Mouse (Mus musculus) liver, postnatal 0 days (tissue): Measurements from ENCODE around the gene Nf1. TPM values are rescaled to one million over a fixed set of nuclear protein-coding genes. Genes with fewer than 3 reads are reported as not detected.
A peak's percentile ranks its signal among the peaks of the same experiment; 100 is the strongest.
"Not testable (repeated sequence)": the region's sequence is repeated elsewhere in the genome, so short reads cannot be mapped to it uniquely, and the experiment has no call there.

Experiments used
- ATAC-seq: fragments of 200-750 bp; cut with Nextera tagmentation; 2 replicates; pipeline ENCODE4 v1.8.0; 2017; ENCODE audit warnings: mild to moderate bottlenecking, moderate library complexity
- DNase-seq: peaks from one replicate; pipeline ENCODE4 v3.0.0-alpha.2; 2016
- H3K27ac ChIP-seq: fragments of 300-500 bp; sonication (generic); 2 replicates; pipeline ENCODE4 v1.5.1; 2014; ENCODE audit warnings: antibody characterized with exemption, moderate library complexity, mild to moderate bottlenecking, low read depth
- H3K27me3 ChIP-seq: fragments of 300-500 bp; sonication (generic); 2 replicates; pipeline ENCODE4 v1.6.1; 2014; ENCODE audit warnings: low read length, control low read depth, mixed read lengths; ENCODE audit not compliant: insufficient read depth
- H3K36me3 ChIP-seq: fragments of 300-500 bp; sonication (generic); replicated peaks from 2 replicates; pipeline ENCODE4 v1.6.1; 2014; ENCODE audit warnings: mild to moderate bottlenecking, control low read depth, low read length, moderate library complexity, mixed read lengths; ENCODE audit not compliant: insufficient read depth
- H3K4me1 ChIP-seq: fragments of 300-500 bp; sonication (generic); 2 replicates; pipeline ENCODE4 v1.6.1; 2014; ENCODE audit warnings: antibody characterized with exemption, mild to moderate bottlenecking, control low read depth; ENCODE audit not compliant: insufficient read depth
- H3K4me2 ChIP-seq: fragments of 300-500 bp; sonication (generic); 2 replicates; pipeline ENCODE4 v1.6.1; 2014; ENCODE audit warnings: low read depth, mild to moderate bottlenecking, low read length, moderate library complexity, mixed read lengths
- H3K4me3 ChIP-seq: fragments of 300-500 bp; sonication (generic); 2 replicates; pipeline ENCODE4 v1.5.1; 2014; ENCODE audit warnings: low read depth, low read length
- H3K9ac ChIP-seq: fragments of 300-500 bp; sonication (generic); replicated peaks from 2 replicates; pipeline ENCODE4 v1.6.1; 2014; ENCODE audit warnings: mild to moderate bottlenecking, moderate library complexity
- H3K9me3 ChIP-seq: fragments of 300-500 bp; sonication (generic); 2 replicates; pipeline ENCODE4 v1.6.1; 2016; ENCODE audit warnings: mild to moderate bottlenecking, control low read depth, low read length, mixed read lengths
- CTCF ChIP-seq: sonication (generic); IDR thresholded peaks from 2 replicates; pipeline ENCODE4 v1.5.1; 2016; ENCODE audit warnings: antibody characterized with exemption, low read depth
- EP300 ChIP-seq: IDR thresholded peaks from 2 replicates; pipeline ENCODE4 v1.6.1; 2016; ENCODE audit warnings: antibody characterized with exemption, low read depth, mild to moderate bottlenecking
- WGBS: fragments of 180-500 bp; shearing (Covaris S2); extraction: QIAGEN DNeasy Blood & Tissue Kit; methylation state at CpG from one replicate; pipeline ENCODE4 v1.1.7; 2014; ENCODE audit not compliant: insufficient replicate concordance; 5-methylcytosine and 5-hydroxymethylcytosine counted together
- polyA plus RNA-seq: library from polyadenylated mRNA; unstranded; fragments of >200 nt; fragmentation: Nextera tagmentation; extraction: Ambion mirVana; gene quantifications from 2 replicates; pipeline ENCODE4 v1.2.1, GENCODE M21; 2015

The Nf1 gene
- polyA plus RNA-seq, 1 experiment from 2014 or later: 2.7 TPM

GRCm38 (mm10) chr11:79296856-79297491 lies 42.5 kb upstream of the Nf1 start, which contains the start of gene Gm9964:
Gene Gm9964, minus strand, starts transcription at chr11:79296906.
- Histone ChIP-seq H3K4me2 (no peak within 1 kb of the TSS), H3K9ac (no peak within 1 kb of the TSS), H3K9me3 (no peaks in the 10 kb centered on the region), H3K27ac (no peak within 1 kb of the TSS; the same call in 1 of the 2 replicates), H3K27me3 (no peaks in the 10 kb centered on the region), H3K4me3 (no peak within 1 kb of the TSS), H3K36me3 (no peaks in the 10 kb centered on the region), H3K4me1 (no peaks in the 10 kb centered on the region)
- TF ChIP-seq CTCF (no peak), EP300 (no peak)
- ATAC-seq: no peak
- no peak for DNase-seq
- 50% methylated on average over 5 of the region's 5 CpGs for WGBS

DNA sequence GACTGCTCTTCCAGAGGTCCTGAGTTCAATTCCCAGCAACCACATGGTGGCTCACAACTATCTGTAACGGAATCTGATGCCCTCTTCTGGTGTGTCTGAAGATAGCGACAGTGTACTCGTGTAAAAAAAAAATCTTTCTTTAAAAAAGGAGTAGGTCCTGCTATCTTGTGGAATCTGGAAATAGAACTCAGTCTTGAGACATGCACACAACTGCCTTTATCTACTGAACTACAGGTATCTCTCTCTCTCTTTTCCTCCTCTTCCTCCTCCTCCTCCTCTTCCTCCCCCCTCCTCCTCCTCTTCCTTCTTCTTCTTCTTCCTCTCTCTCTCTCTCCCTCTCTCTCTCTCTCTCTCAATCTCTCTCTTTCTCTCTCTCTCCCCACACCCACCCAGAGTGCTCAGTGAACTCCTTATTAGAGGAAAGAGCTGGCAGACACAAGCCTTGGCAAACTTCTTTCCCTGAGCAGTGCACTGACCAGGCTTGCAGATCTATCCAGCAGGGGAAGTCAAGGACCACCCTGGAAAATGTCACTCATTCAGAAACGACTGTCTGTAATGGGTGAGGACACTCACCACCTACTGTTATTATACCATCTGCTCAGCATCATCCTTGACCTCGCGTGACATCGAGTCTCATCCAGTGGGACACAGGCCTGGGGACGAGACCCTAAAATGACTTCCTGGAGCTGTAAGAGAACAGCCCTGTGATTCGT lies 39.6 kb upstream of the Nf1 start:
- no peaks in the 10 kb centered on the region for H3K36me3 ChIP-seq
- DNase-seq (no peak), ATAC-seq (no peak)
- H3K27me3 ChIP-seq: no peaks in the 10 kb centered on the region
- no peak for TF ChIP-seq EP300
- TF ChIP-seq CTCF: peak; percentile 46
- H3K27ac ChIP-seq: no peak overlapping the region
- 68% methylated on average over 9 of the region's 9 CpGs for WGBS
- H3K4me3 ChIP-seq: no peak overlapping the region
- H3K4me2 ChIP-seq: no peak overlapping the region
- H3K9me3 ChIP-seq: no peaks in the 10 kb centered on the region
- no peaks in the 10 kb centered on the region for H3K4me1 ChIP-seq
- H3K9ac ChIP-seq: no peak overlapping the region

DNA sequence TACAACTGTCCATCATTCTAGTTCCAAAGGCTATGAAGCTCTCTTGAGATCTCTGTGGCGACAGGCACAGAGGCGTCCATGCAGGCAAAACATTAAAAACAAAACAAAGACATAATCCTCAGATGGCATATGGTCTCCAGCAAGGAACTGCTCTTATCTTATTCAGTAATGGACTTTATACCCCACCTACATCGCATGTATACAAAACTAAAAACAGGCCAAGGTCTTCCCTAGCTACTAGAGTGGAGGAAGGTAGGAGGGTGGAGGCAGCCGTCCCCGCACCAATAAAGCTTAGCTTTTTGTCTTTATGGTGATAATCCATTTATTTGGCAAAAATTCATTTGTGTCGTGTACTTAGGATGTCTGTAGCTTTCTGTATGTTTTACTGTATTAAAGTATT lies 36.4 kb upstream of the Nf1 start:
- Histone ChIP-seq H3K27me3 (no peaks in the 10 kb centered on the region), H3K9me3 (no peaks in the 10 kb centered on the region), H3K27ac (no peak overlapping the region), H3K4me2 (no peak overlapping the region), H3K4me3 (no peak overlapping the region), H3K9ac (no peak overlapping the region), H3K36me3 (no peaks in the 10 kb centered on the region), H3K4me1 (peaks cover 15% of the 10 kb centered on the region)
- DNase-seq (no peak), ATAC-seq (no peak)
- TF ChIP-seq CTCF (no peak), EP300 (no peak)
- 73% methylated on average over 6 of the region's 6 CpGs for WGBS

GRCm38 (mm10) chr11:79304245-79304644 lies 35.2 kb upstream of the Nf1 start:
- peaks cover 18% of the 10 kb centered on the region for H3K4me1 ChIP-seq
- not testable (repeated sequence) for H3K36me3 ChIP-seq, DNase-seq, ATAC-seq, H3K9ac ChIP-seq, H3K4me2 ChIP-seq, H3K9me3 ChIP-seq, H3K27me3 ChIP-seq, H3K4me3 ChIP-seq, H3K27ac ChIP-seq
- 83% methylated on average over 4 of the region's 4 CpGs for WGBS

- no peak overlapping the region for H3K4me3 ChIP-seq
- H3K27me3 ChIP-seq: no peaks in the 10 kb centered on the region
- H3K9me3 ChIP-seq: no peaks in the 10 kb centered on the region
- TF ChIP-seq CTCF: no peak
- TF ChIP-seq EP300: no peak
- peaks cover 18% of the 10 kb centered on the region for H3K4me1 ChIP-seq
- H3K9ac ChIP-seq: no peak overlapping the region
- ATAC-seq: peak; percentile 33; the same call in 1 of the 2 replicates
- peak overlapping the region; percentile 74 for H3K27ac ChIP-seq
- WGBS: 39% methylated on average over 9 of the region's 9 CpGs
- no peaks in the 10 kb centered on the region for H3K36me3 ChIP-seq
- no peak for DNase-seq
- 0 out of 2 replicates have a peak overlapping the region, but pooled peaks have one; percentile 4 for H3K4me2 ChIP-seq
Observed at GRCm38 (mm10) chr11:79305697-79306340, 33.7 kb upstream of the Nf1 start.

DNA sequence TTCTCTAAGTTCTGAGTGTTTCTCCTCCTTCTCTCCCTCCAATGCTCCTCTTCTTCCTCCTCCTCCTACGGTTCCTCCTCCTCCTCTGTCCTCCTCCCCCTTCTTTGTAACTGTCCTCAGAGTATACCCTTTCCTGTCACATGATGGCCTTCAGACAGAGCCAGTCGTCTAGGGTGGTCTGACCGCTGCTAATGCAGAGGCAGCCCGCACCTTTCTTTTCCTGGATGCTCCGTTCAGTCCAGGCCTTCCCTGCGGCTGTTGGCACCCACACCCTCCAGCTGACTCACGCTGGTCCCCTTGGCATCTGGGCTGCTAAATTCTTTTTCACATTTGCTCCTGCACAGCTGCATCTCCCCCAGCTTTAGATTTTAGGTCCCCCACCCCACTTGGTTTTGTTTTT lies 33.0 kb upstream of the Nf1 start:
- Histone ChIP-seq H3K36me3 (no peaks in the 10 kb centered on the region), H3K27me3 (no peaks in the 10 kb centered on the region), H3K4me3 (no peak overlapping the region), H3K9ac (peak overlapping the region; percentile 30; the same call in 1 of the 2 replicates), H3K4me1 (peaks cover 18% of the 10 kb centered on the region), H3K4me2 (peak overlapping the region; percentile 23), H3K9me3 (no peaks in the 10 kb centered on the region), H3K27ac (peak overlapping the region; percentile 74)
- DNase-seq (no peak), ATAC-seq (peak; percentile 28; the same call in 1 of the 2 replicates)
- TF ChIP-seq CTCF (no peak), EP300 (no peak)
- WGBS: 32% methylated on average over 7 of the region's 7 CpGs
